Mouse (Mus musculus): ENCODE data around the gene Mab21l2. TPM values are rescaled to one million over a fixed set of nuclear protein-coding genes. Genes with fewer than 3 reads are reported as not detected.

Gene Mab21l2
- polyA plus RNA-seq, 1 experiment from 2014 or later = 3.5 TPM

- WGBS = 78% methylated on average over 1 of the region's 1 CpGs
- no peak overlapping the region for H3K9ac ChIP-seq (replicated peaks)
- H3K4me1 ChIP-seq = no peaks in the 10 kb centered on the region
- no peak overlapping the region for H3K4me3 ChIP-seq
- no peak overlapping the region for H3K4me2 ChIP-seq (replicated peaks)
- no peak for ATAC-seq (replicated peaks)
- no peaks in the 10 kb centered on the region for H3K36me3 ChIP-seq
- peaks cover 34% of the 10 kb centered on the region for H3K27me3 ChIP-seq
- H3K9me3 ChIP-seq = no peaks in the 10 kb centered on the region
- no peak overlapping the region for H3K27ac ChIP-seq (replicated peaks)
Measured at GRCm38 (mm10) chr3:86536751-86537150, 11.7 kb downstream of the Mab21l2 start.

- H3K4me3 ChIP-seq = no peak overlapping the region
- no peak overlapping the region for H3K4me2 ChIP-seq (replicated peaks)
- no peak overlapping the region for H3K9ac ChIP-seq (replicated peaks)
- WGBS = 73% methylated on average over 16 of the region's 16 CpGs
- ATAC-seq (replicated peaks) = no peak
- no peaks in the 10 kb centered on the region for H3K4me1 ChIP-seq
- no peaks in the 10 kb centered on the region for H3K9me3 ChIP-seq
- no peaks in the 10 kb centered on the region for H3K27me3 ChIP-seq
- H3K27ac ChIP-seq (replicated peaks) = no peak overlapping the region
- H3K36me3 ChIP-seq = no peaks in the 10 kb centered on the region
Measured at GRCm38 (mm10) chr3:86531531-86532269, 16.7 kb downstream of the Mab21l2 start.

GRCm38 (mm10) chr3:86522880-86523505, 25.4 kb downstream of the Mab21l2 start:
- ATAC-seq (replicated peaks) = no peak
- Histone ChIP-seq H3K9ac (replicated peaks) (no peak overlapping the region), H3K27ac (replicated peaks) (no peak overlapping the region), H3K4me1 (no peaks in the 10 kb centered on the region), H3K27me3 (no peaks in the 10 kb centered on the region), H3K36me3 (no peaks in the 10 kb centered on the region), H3K9me3 (no peaks in the 10 kb centered on the region), H3K4me2 (replicated peaks) (no peak overlapping the region), H3K4me3 (no peak overlapping the region)
- 31% methylated on average over 3 of the region's 3 CpGs for WGBS

- Histone ChIP-seq H3K27me3 (no peaks in the 10 kb centered on the region), H3K27ac (replicated peaks) (no peak overlapping the region), H3K9ac (replicated peaks) (no peak overlapping the region), H3K4me1 (no peaks in the 10 kb centered on the region), H3K9me3 (no peaks in the 10 kb centered on the region), H3K4me2 (replicated peaks) (no peak overlapping the region), H3K4me3 (no peak overlapping the region), H3K36me3 (no peaks in the 10 kb centered on the region)
- 93% methylated on average over 2 of the region's 2 CpGs for WGBS
- no peak for ATAC-seq (replicated peaks)
Measured at GRCm38 (mm10) chr3:86518506-86519109, 29.8 kb downstream of the Mab21l2 start.

- Histone ChIP-seq H3K36me3 (no peaks in the 10 kb centered on the region), H3K4me1 (no peaks in the 10 kb centered on the region), H3K9ac (replicated peaks) (no peak overlapping the region), H3K27me3 (no peaks in the 10 kb centered on the region), H3K4me2 (replicated peaks) (no peak overlapping the region), H3K9me3 (no peaks in the 10 kb centered on the region), H3K27ac (replicated peaks) (no peak overlapping the region), H3K4me3 (no peak overlapping the region)
- no peak for ATAC-seq (replicated peaks)
Measured at GRCm38 (mm10) chr3:86500586-86500985, 47.8 kb downstream of the Mab21l2 start.

All from forebrain, embryonic 15.5 days (tissue).